Mouse (Mus musculus): ENCODE results near the gene Spag7.

DNA sequence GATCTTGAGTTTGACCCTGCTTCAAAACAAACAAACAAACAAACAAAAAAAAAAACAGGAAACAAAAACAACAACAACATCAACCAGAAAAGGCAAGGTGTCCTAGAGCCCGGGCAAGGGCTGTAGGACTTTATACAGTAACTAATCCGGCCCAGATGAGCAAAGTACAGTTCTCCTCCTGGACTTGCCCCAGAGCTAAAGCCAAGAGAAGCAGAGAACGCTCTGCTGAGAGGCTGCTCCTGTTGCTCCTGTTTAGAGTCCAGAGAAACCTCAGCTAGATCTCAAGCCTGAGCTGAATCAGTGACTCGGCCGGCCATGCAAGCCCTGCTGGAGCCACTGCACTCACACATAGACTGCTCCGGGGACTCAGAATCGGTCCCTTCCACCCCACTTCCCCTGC lies 39.1 kb downstream of the Spag7 start:
- TF ChIP-seq CTCF (IDR thresholded peaks at IDR 0.05; ENCODE audit: extremely low read depth, insufficient read depth, insufficient read length, insufficient replicate concordance) = no peak
- no peak for TF ChIP-seq POLR2A (IDR thresholded peaks at IDR 0.05; ENCODE audit: low read depth, low read length)
